In genomic region chr7:100589816-100590215, GRCm38 (mm10) we compare ENCODE assay signal across 12 mouse cellular contexts. TPM values are rescaled to one million over a fixed set of nuclear protein-coding genes. Genes with fewer than 3 reads are reported as not detected.
A peak's percentile ranks its signal among the peaks of the same experiment; 100 is the strongest.
DNase-seq lines count a peak whose midpoint lies in the region; ATAC-seq and TF ChIP-seq lines count a peak whose summit lies in the region.
"Had no signal": no experiment of that assay in that cellular context is flagged by ENCODE, and none has a peak within 500 bp of the region (broad histone marks: within the 10 kb centered on the region; RNA-seq: fewer than 3 reads in every experiment).

No protein-coding gene starts in this region.

- peak; percentile 6 for DNase-seq in 3T3-L1 (ENCODE audit: low read depth, low spot score)
- DNase-seq in embryo, embryonic 9.5 days (ENCODE audit: extremely low spot score) = no peak
- DNase-seq: adrenal gland, postnatal 25 days; layer of hippocampus, adult 9-11 months had no signal

- no peak overlapping the region for H3K4me3 ChIP-seq in hindbrain, embryonic 15.5 days
- H3K4me3 ChIP-seq in hindbrain, embryonic 16.5 days (ENCODE audit: low read length) = no peak overlapping the region
- H3K4me3 ChIP-seq in embryonic fibroblast, embryonic 13.5 days (ENCODE audit: insufficient read depth, low read length) = no peak overlapping the region
- no peak overlapping the region for H3K4me3 ChIP-seq in liver, embryonic 16.5 days (ENCODE audit: low read depth, low read length)
- no peak overlapping the region for H3K4me3 ChIP-seq in forebrain, embryonic 13.5 days
- no peak overlapping the region for H3K4me3 ChIP-seq in midbrain, embryonic 13.5 days (replicated peaks)
- H3K4me3 ChIP-seq: neural tube, embryonic 12.5 days had no signal

- no peaks in the 10 kb centered on the region for H3K36me3 ChIP-seq in hindbrain, embryonic 15.5 days
- no peaks in the 10 kb centered on the region for H3K36me3 ChIP-seq in hindbrain, embryonic 16.5 days (ENCODE audit: control insufficient read depth, insufficient read depth, low read length)
- no peaks in the 10 kb centered on the region for H3K36me3 ChIP-seq in liver, embryonic 16.5 days (ENCODE audit: control insufficient read depth, insufficient read depth)
- no peaks in the 10 kb centered on the region for H3K36me3 ChIP-seq in forebrain, embryonic 13.5 days (ENCODE audit: poor library complexity, severe bottlenecking)
- no peaks in the 10 kb centered on the region for H3K36me3 ChIP-seq in midbrain, embryonic 13.5 days
- H3K36me3 ChIP-seq: limb, embryonic 13.5 days; neural tube, embryonic 12.5 days had no signal

- H3K27me3 ChIP-seq in hindbrain, embryonic 15.5 days = 0 out of 2 replicates have a peak, but pooled peaks cover 2% of the 10 kb centered on the region
- no peaks in the 10 kb centered on the region for H3K27me3 ChIP-seq in hindbrain, embryonic 16.5 days (replicated peaks; ENCODE audit: control insufficient read depth, insufficient read depth, low read length)
- no peaks in the 10 kb centered on the region for H3K27me3 ChIP-seq in liver, embryonic 16.5 days (ENCODE audit: control insufficient read depth, insufficient read depth, low read depth, low read length)
- no peaks in the 10 kb centered on the region for H3K27me3 ChIP-seq in forebrain, embryonic 13.5 days
- no peaks in the 10 kb centered on the region for H3K27me3 ChIP-seq in midbrain, embryonic 13.5 days
- H3K27me3 ChIP-seq: limb, embryonic 13.5 days; neural tube, embryonic 12.5 days had no signal

- WGBS in hindbrain, embryonic 15.5 days = 73% methylated on average over 1 of the region's 1 CpGs
- 72% methylated on average over 1 of the region's 1 CpGs for WGBS in hindbrain, embryonic 16.5 days
- 53% methylated on average over 1 of the region's 1 CpGs for WGBS in liver, embryonic 16.5 days (ENCODE audit: insufficient replicate concordance)
- WGBS in forebrain, embryonic 13.5 days = 71% methylated on average over 1 of the region's 1 CpGs
- WGBS in midbrain, embryonic 13.5 days = 80% methylated on average over 1 of the region's 1 CpGs

- no peak for TF ChIP-seq CTCF in embryonic fibroblast, embryonic 13.5 days (IDR thresholded peaks at IDR 0.05; ENCODE audit: borderline replicate concordance, insufficient read depth, low read length)

- H3K9ac ChIP-seq in hindbrain, embryonic 15.5 days = no peak overlapping the region
- H3K9ac ChIP-seq in hindbrain, embryonic 16.5 days (ENCODE audit: low read depth, low read length) = no peak overlapping the region
- no peak overlapping the region for H3K9ac ChIP-seq in liver, embryonic 16.5 days (ENCODE audit: low read depth, low read length)
- H3K9ac ChIP-seq in forebrain, embryonic 13.5 days = no peak overlapping the region
- H3K9ac ChIP-seq in midbrain, embryonic 13.5 days (replicated peaks) = no peak overlapping the region
- H3K9ac ChIP-seq: limb, embryonic 13.5 days; neural tube, embryonic 12.5 days had no signal

- TF ChIP-seq POLR2A in embryonic fibroblast, embryonic 13.5 days (IDR thresholded peaks at IDR 0.05; ENCODE audit: low read depth, low read length) = no peak

- no peak overlapping the region for H3K27ac ChIP-seq in hindbrain, embryonic 15.5 days (replicated peaks)
- no peak overlapping the region for H3K27ac ChIP-seq in hindbrain, embryonic 16.5 days (ENCODE audit: low read depth, low read length)
- H3K27ac ChIP-seq in embryonic fibroblast, embryonic 13.5 days (ENCODE audit: insufficient read depth, low read length) = peak overlapping the region; percentile 57; the same call in 1 of the 2 replicates
- H3K27ac ChIP-seq in liver, embryonic 16.5 days (ENCODE audit: low read length) = peak overlapping the region; percentile 20
- H3K27ac ChIP-seq in forebrain, embryonic 13.5 days = no peak overlapping the region
- no peak overlapping the region for H3K27ac ChIP-seq in midbrain, embryonic 13.5 days
- H3K27ac ChIP-seq: limb, embryonic 13.5 days; neural tube, embryonic 12.5 days had no signal

- H3K9me3 ChIP-seq in hindbrain, embryonic 15.5 days = no peaks in the 10 kb centered on the region
- no peaks in the 10 kb centered on the region for H3K9me3 ChIP-seq in hindbrain, embryonic 16.5 days (ENCODE audit: control insufficient read depth, low read length)
- no peaks in the 10 kb centered on the region for H3K9me3 ChIP-seq in liver, embryonic 16.5 days (replicated peaks; ENCODE audit: control insufficient read depth, low read length)
- no peaks in the 10 kb centered on the region for H3K9me3 ChIP-seq in forebrain, embryonic 13.5 days (replicated peaks)
- H3K9me3 ChIP-seq in midbrain, embryonic 13.5 days = no peaks in the 10 kb centered on the region
- H3K9me3 ChIP-seq: limb, embryonic 13.5 days; neural tube, embryonic 12.5 days had no signal

- H3K4me2 ChIP-seq in hindbrain, embryonic 15.5 days = peak overlapping the region; percentile 19; the same call in 1 of the 2 replicates
- no peak overlapping the region for H3K4me2 ChIP-seq in hindbrain, embryonic 16.5 days (ENCODE audit: low read length)
- no peak overlapping the region for H3K4me2 ChIP-seq in liver, embryonic 16.5 days (ENCODE audit: low read depth, low read length)
- H3K4me2 ChIP-seq in forebrain, embryonic 13.5 days = no peak overlapping the region
- no peak overlapping the region for H3K4me2 ChIP-seq in midbrain, embryonic 13.5 days (replicated peaks)

- 0 out of 2 replicates have a peak, but pooled peaks cover 3% of the 10 kb centered on the region for H3K4me1 ChIP-seq in hindbrain, embryonic 15.5 days (replicated peaks)
- no peaks in the 10 kb centered on the region for H3K4me1 ChIP-seq in hindbrain, embryonic 16.5 days (ENCODE audit: control insufficient read depth, insufficient read depth, low read depth, low read length)
- H3K4me1 ChIP-seq in embryonic fibroblast, embryonic 13.5 days (ENCODE audit: control insufficient read depth, insufficient read depth, low read length) = no peaks in the 10 kb centered on the region
- H3K4me1 ChIP-seq in liver, embryonic 16.5 days (ENCODE audit: control insufficient read depth, low read depth, low read length) = peaks cover 9% of the 10 kb centered on the region
- H3K4me1 ChIP-seq in forebrain, embryonic 13.5 days = no peaks in the 10 kb centered on the region
- no peaks in the 10 kb centered on the region for H3K4me1 ChIP-seq in midbrain, embryonic 13.5 days (replicated peaks)
- H3K4me1 ChIP-seq: limb, embryonic 13.5 days; neural tube, embryonic 12.5 days had no signal

- no peak for ATAC-seq in hindbrain, embryonic 15.5 days (ENCODE audit: low FRiP score, low read depth)
- no peak for ATAC-seq in hindbrain, embryonic 16.5 days
- ATAC-seq in liver, embryonic 16.5 days (ENCODE audit: low read depth) = no peak
- ATAC-seq in forebrain, embryonic 13.5 days = no peak
- no peak for ATAC-seq in midbrain, embryonic 13.5 days

RNA-seq across cellular contexts. Expression of gene Rab6a, which starts 17.4 kb away (rescaled TPM):
- polyA plus RNA-seq in hindbrain, embryonic 15.5 days (2015; fragmentation: Nextera tagmentation; extraction: Ambion mirVana) = 274 and 283 TPM in 2 replicates
- polyA plus RNA-seq in hindbrain, embryonic 16.5 days (2015; fragmentation: Nextera tagmentation; extraction: Ambion mirVana) = 276 and 294 TPM in 2 replicates
- 149 and 163 TPM in 2 replicates for polyA plus RNA-seq in embryonic fibroblast, embryonic 13.5 days (2011; ENCODE audit: insufficient read length, low read depth, missing spikeins)
- polyA plus RNA-seq in liver, embryonic 16.5 days (2015; fragmentation: Nextera tagmentation; extraction: Ambion mirVana) = 30.8 and 34.9 TPM in 2 replicates
- polyA plus RNA-seq in forebrain, embryonic 13.5 days (2015; fragmentation: Nextera tagmentation; extraction: Ambion mirVana) = 147 and 152 TPM in 2 replicates
- polyA plus RNA-seq in midbrain, embryonic 13.5 days (2015; fragmentation: Nextera tagmentation; extraction: Ambion mirVana) = 197 and 199 TPM in 2 replicates

RNA-seq across cellular contexts. Expression of gene Mrpl48, which starts 18.3 kb away (rescaled TPM):
- polyA plus RNA-seq in hindbrain, embryonic 15.5 days (2015; fragmentation: Nextera tagmentation; extraction: Ambion mirVana) = 81.4 and 83.6 TPM in 2 replicates
- polyA plus RNA-seq in hindbrain, embryonic 16.5 days (2015; fragmentation: Nextera tagmentation; extraction: Ambion mirVana) = 85.2 and 90.5 TPM in 2 replicates
- polyA plus RNA-seq in embryonic fibroblast, embryonic 13.5 days (2011; ENCODE audit: insufficient read length, low read depth, missing spikeins) = 34.1 and 40.9 TPM in 2 replicates
- 37.4 and 38.8 TPM in 2 replicates for polyA plus RNA-seq in liver, embryonic 16.5 days (2015; fragmentation: Nextera tagmentation; extraction: Ambion mirVana)
- polyA plus RNA-seq in forebrain, embryonic 13.5 days (2015; fragmentation: Nextera tagmentation; extraction: Ambion mirVana) = 67.6 and 69.9 TPM in 2 replicates
- 80.9 and 89.0 TPM in 2 replicates for polyA plus RNA-seq in midbrain, embryonic 13.5 days (2015; fragmentation: Nextera tagmentation; extraction: Ambion mirVana)

RNA-seq across cellular contexts. Expression of gene Coa4, which starts 52.9 kb away (rescaled TPM):
- 15.8 and 17.8 TPM in 2 replicates for polyA plus RNA-seq in hindbrain, embryonic 15.5 days (2015; fragmentation: Nextera tagmentation; extraction: Ambion mirVana)
- 14.1 and 17.3 TPM in 2 replicates for polyA plus RNA-seq in hindbrain, embryonic 16.5 days (2015; fragmentation: Nextera tagmentation; extraction: Ambion mirVana)
- 8.6 and 12.5 TPM in 2 replicates for polyA plus RNA-seq in embryonic fibroblast, embryonic 13.5 days (2011; ENCODE audit: insufficient read length, low read depth, missing spikeins)
- 10.7 and 13.1 TPM in 2 replicates for polyA plus RNA-seq in liver, embryonic 16.5 days (2015; fragmentation: Nextera tagmentation; extraction: Ambion mirVana)
- 17.0 TPM in 2 replicates for polyA plus RNA-seq in forebrain, embryonic 13.5 days (2015; fragmentation: Nextera tagmentation; extraction: Ambion mirVana)
- 16.7 and 19.7 TPM in 2 replicates for polyA plus RNA-seq in midbrain, embryonic 13.5 days (2015; fragmentation: Nextera tagmentation; extraction: Ambion mirVana)

Comparison
In these comparisons a context has a peak if more than half of its experiments do, and no peak if none do; other contexts are left out.
1. H3K27ac ChIP-seq: peak in embryonic fibroblast, embryonic 13.5 days (single experiment) and liver, embryonic 16.5 days (single experiment); none in hindbrain, embryonic 15.5 days (single experiment), hindbrain, embryonic 16.5 days (single experiment), forebrain, embryonic 13.5 days (single experiment) and midbrain, embryonic 13.5 days (single experiment).